Mouse (Mus musculus) hindbrain, embryonic 16.5 days (tissue): Measurements from ENCODE around the gene Aif1. TPM values are rescaled to one million over a fixed set of nuclear protein-coding genes. Genes with fewer than 3 reads are reported as not detected.

Experiments
- ATAC-seq: fragments of 200-750 bp; cut with Nextera tagmentation; 2 replicates; pipeline ENCODE4 v1.8.0; 2017; ENCODE audit warnings: moderate TSS enrichment, moderate library complexity
- H3K27ac ChIP-seq: fragments of 300-500 bp; sonication (generic); 2 replicates; pipeline ENCODE4 v1.5.1; 2014; ENCODE audit warnings: low read depth, mild to moderate bottlenecking, control low read depth, low read length, moderate library complexity
- H3K27me3 ChIP-seq: fragments of 300-500 bp; sonication (generic); replicated peaks from 2 replicates; pipeline ENCODE4 v1.6.1; 2014; ENCODE audit warnings: low read length; ENCODE audit not compliant: control insufficient read depth, insufficient read depth
- H3K36me3 ChIP-seq: fragments of 300-500 bp; sonication (generic); 2 replicates; pipeline ENCODE4 v1.6.1; 2014; ENCODE audit warnings: mild to moderate bottlenecking, low read length, moderate library complexity, mixed read lengths; ENCODE audit not compliant: control insufficient read depth, insufficient read depth
- H3K4me1 ChIP-seq: fragments of 300-500 bp; sonication (generic); 2 replicates; pipeline ENCODE4 v1.6.1; 2014; ENCODE audit warnings: low read depth, low read length; ENCODE audit not compliant: control insufficient read depth, insufficient read depth
- H3K4me2 ChIP-seq: fragments of 300-500 bp; sonication (generic); 2 replicates; pipeline ENCODE4 v1.6.1; 2014; ENCODE audit warnings: mild to moderate bottlenecking, low read length, control low read depth, moderate library complexity
- H3K4me3 ChIP-seq: fragments of 300-500 bp; sonication (generic); 2 replicates; pipeline ENCODE4 v1.5.1; 2014; ENCODE audit warnings: mild to moderate bottlenecking, low read length, control low read depth, moderate library complexity
- H3K9ac ChIP-seq: fragments of 300-500 bp; sonication (generic); 2 replicates; pipeline ENCODE4 v1.6.1; 2014; ENCODE audit warnings: low read depth, mild to moderate bottlenecking, control low read depth, low read length, moderate library complexity
- H3K9me3 ChIP-seq: fragments of 300-500 bp; sonication (generic); 2 replicates; pipeline ENCODE4 v1.6.1; 2014; ENCODE audit warnings: mild to moderate bottlenecking, low read length, moderate library complexity; ENCODE audit not compliant: control insufficient read depth
- WGBS: fragments of 180-500 bp; shearing (Covaris S2); extraction: QIAGEN DNeasy Blood & Tissue Kit; methylation state at CpG from one replicate; pipeline ENCODE4 v1.1.7; 2014; 5-methylcytosine and 5-hydroxymethylcytosine counted together
- polyA plus RNA-seq: library from polyadenylated mRNA; unstranded; fragments of >200 nt; fragmentation: Nextera tagmentation; extraction: Ambion mirVana; gene quantifications from 2 replicates; pipeline ENCODE4 v1.2.1, GENCODE M21; 2015

The Aif1 gene
- polyA plus RNA-seq, 1 experiment from 2014 or later = 10.1 TPM

- no peak for ATAC-seq
- Histone ChIP-seq H3K4me1 (peaks cover 2% of the 10 kb centered on the region; the same call in 1 of the 2 replicates), H3K4me3 (no peak overlapping the region), H3K9ac (no peak overlapping the region), H3K4me2 (no peak overlapping the region), H3K27me3 (peaks cover 2% of the 10 kb centered on the region; the same call in 1 of the 2 replicates), H3K9me3 (no peaks in the 10 kb centered on the region), H3K36me3 (no peaks in the 10 kb centered on the region), H3K27ac (no peak overlapping the region)
- WGBS = 59% methylated on average over 1 of the region's 1 CpGs
Observed at GRCm38 (mm10) chr17:35189186-35189585, 13.3 kb upstream of the Aif1 start.

GRCm38 (mm10) chr17:35187959-35188610 is 12.2 kb upstream of the Aif1 start, which contains the start of gene Lst1:
TSS of gene Lst1 (minus strand) at chr17:35188439.
- H3K36me3 ChIP-seq = no peaks in the 10 kb centered on the region
- no peaks in the 10 kb centered on the region for H3K27me3 ChIP-seq
- H3K9me3 ChIP-seq = no peaks in the 10 kb centered on the region
- H3K27ac ChIP-seq = no peak within 1 kb of the TSS
- H3K4me1 ChIP-seq = peaks cover 2% of the 10 kb centered on the region; the same call in 1 of the 2 replicates
- ATAC-seq = no peak
- no peak within 1 kb of the TSS for H3K4me3 ChIP-seq
- 79% methylated on average over 7 of the region's 7 CpGs for WGBS
- H3K9ac ChIP-seq = no peak within 1 kb of the TSS
- no peak within 1 kb of the TSS for H3K4me2 ChIP-seq

- no peak for ATAC-seq
- peaks cover 2% of the 10 kb centered on the region; the same call in 1 of the 2 replicates for H3K4me1 ChIP-seq
- H3K9ac ChIP-seq = no peak overlapping the region
- H3K4me3 ChIP-seq = no peak overlapping the region
- H3K4me2 ChIP-seq = no peak overlapping the region
- no peaks in the 10 kb centered on the region for H3K36me3 ChIP-seq
- WGBS = 83% methylated on average over 4 of the region's 4 CpGs
- no peaks in the 10 kb centered on the region for H3K9me3 ChIP-seq
- no peak overlapping the region for H3K27ac ChIP-seq
- no peaks in the 10 kb centered on the region for H3K27me3 ChIP-seq
Observed at GRCm38 (mm10) chr17:35187345-35187744, 11.5 kb upstream of the Aif1 start.

GRCm38 (mm10) chr17:35186681-35187080 is 10.8 kb upstream of the Aif1 start:
- no peaks in the 10 kb centered on the region for H3K27me3 ChIP-seq
- no peaks in the 10 kb centered on the region for H3K9me3 ChIP-seq
- peak overlapping the region; percentile 82 for H3K27ac ChIP-seq
- no peaks in the 10 kb centered on the region for H3K36me3 ChIP-seq
- H3K9ac ChIP-seq = peak overlapping the region; percentile 57
- ATAC-seq = peak; percentile 46; the same call in 1 of the 2 replicates
- H3K4me1 ChIP-seq = peaks cover 2% of the 10 kb centered on the region; the same call in 1 of the 2 replicates
- H3K4me2 ChIP-seq = peak overlapping the region; percentile 65
- 1% methylated on average over 4 of the region's 4 CpGs for WGBS
- peak overlapping the region; percentile 36 for H3K4me3 ChIP-seq

GRCm38 (mm10) chr17:35185639-35186611 is 10.1 kb upstream of the Aif1 start:
- WGBS = 2% methylated on average over 18 of the region's 18 CpGs
- peak overlapping the region; percentile 53 for H3K9ac ChIP-seq
- peak overlapping the region; percentile 82 for H3K27ac ChIP-seq

GRCm38 (mm10) chr17:35180093-35180492 is 4.2 kb upstream of the Aif1 start:
- 88% methylated on average over 5 of the region's 5 CpGs for WGBS
- Histone ChIP-seq H3K4me1 (no peaks in the 10 kb centered on the region), H3K4me2 (no peak overlapping the region), H3K4me3 (no peak overlapping the region), H3K27ac (no peak overlapping the region), H3K9me3 (no peaks in the 10 kb centered on the region), H3K9ac (no peak overlapping the region), H3K36me3 (no peaks in the 10 kb centered on the region), H3K27me3 (no peaks in the 10 kb centered on the region)
- no peak for ATAC-seq

More at GRCm38 (mm10) chr17:35185639-35186611, 10.1 kb upstream of the Aif1 start:
- peak overlapping the region; percentile 65 for H3K4me2 ChIP-seq
- H3K36me3 ChIP-seq = no peaks in the 10 kb centered on the region
- peak; percentile 65; the same call in 1 of the 2 replicates for ATAC-seq
- no peaks in the 10 kb centered on the region for H3K27me3 ChIP-seq
- peak overlapping the region; percentile 36 for H3K4me3 ChIP-seq
- peaks cover 2% of the 10 kb centered on the region; the same call in 1 of the 2 replicates for H3K4me1 ChIP-seq
- H3K9me3 ChIP-seq = no peaks in the 10 kb centered on the region

GRCm38 (mm10) chr17:35178528-35178927 is 2.7 kb upstream of the Aif1 start:
- WGBS = 12% methylated on average over 5 of the region's 5 CpGs
- no peak for ATAC-seq
- Histone ChIP-seq H3K27me3 (no peaks in the 10 kb centered on the region), H3K36me3 (no peaks in the 10 kb centered on the region), H3K27ac (no peak overlapping the region), H3K9ac (no peak overlapping the region), H3K4me1 (no peaks in the 10 kb centered on the region), H3K9me3 (no peaks in the 10 kb centered on the region), H3K4me2 (no peak overlapping the region), H3K4me3 (no peak overlapping the region)

- Histone ChIP-seq H3K9ac (no peak overlapping the region), H3K27ac (no peak overlapping the region), H3K4me3 (no peak overlapping the region), H3K4me2 (no peak overlapping the region), H3K9me3 (no peaks in the 10 kb centered on the region), H3K27me3 (no peaks in the 10 kb centered on the region), H3K4me1 (no peaks in the 10 kb centered on the region), H3K36me3 (no peaks in the 10 kb centered on the region)
- ATAC-seq = no peak
- WGBS = 73% methylated on average over 6 of the region's 6 CpGs
Observed at GRCm38 (mm10) chr17:35175382-35175781, 486 bp downstream of the Aif1 start.
